Mouse (Mus musculus): ENCODE measurements around the gene Plch2.

- TF ChIP-seq CTCF (IDR thresholded peaks at IDR 0.05; ENCODE audit: insufficient read depth, low read depth, low read length) (no peak), POLR2A (IDR thresholded peaks at IDR 0.05; ENCODE audit: insufficient read depth, low read depth, low read length) (no peak)
Observed at GRCm38 (mm10) chr4:154983767-154984166, 72.8 kb downstream of the Plch2 start.

All from olfactory bulb, adult 2 months (tissue).